Mouse (Mus musculus): Measurements from ENCODE around the gene Nudt16l1.

Nudt16l1 gene

DNA sequence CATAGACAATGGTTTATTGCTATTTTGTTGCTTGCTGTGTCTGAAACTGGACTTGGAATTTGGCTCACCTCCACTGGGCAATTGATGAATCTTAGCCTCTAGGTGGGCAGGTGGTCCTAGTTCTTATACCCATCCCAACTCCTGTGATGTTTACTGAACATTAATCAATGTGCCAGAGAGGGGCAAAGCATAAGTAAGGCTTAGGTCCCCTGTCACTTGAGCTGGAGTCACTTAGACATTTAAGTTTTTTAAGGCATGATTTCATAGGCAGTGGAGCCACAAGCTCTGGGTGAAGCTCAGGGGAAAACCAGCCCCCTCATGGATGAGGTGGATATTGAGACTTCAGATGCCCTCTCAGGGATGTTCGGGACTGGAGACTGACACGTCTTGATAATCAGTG lies at the start of gene Nudt16l1:
Gene Nudt16l1, plus strand, starts transcription at position 301 of the 400 bp plus-strand sequence.
- DNase-seq (ENCODE audit: low read depth, low spot score): no peak

DNA sequence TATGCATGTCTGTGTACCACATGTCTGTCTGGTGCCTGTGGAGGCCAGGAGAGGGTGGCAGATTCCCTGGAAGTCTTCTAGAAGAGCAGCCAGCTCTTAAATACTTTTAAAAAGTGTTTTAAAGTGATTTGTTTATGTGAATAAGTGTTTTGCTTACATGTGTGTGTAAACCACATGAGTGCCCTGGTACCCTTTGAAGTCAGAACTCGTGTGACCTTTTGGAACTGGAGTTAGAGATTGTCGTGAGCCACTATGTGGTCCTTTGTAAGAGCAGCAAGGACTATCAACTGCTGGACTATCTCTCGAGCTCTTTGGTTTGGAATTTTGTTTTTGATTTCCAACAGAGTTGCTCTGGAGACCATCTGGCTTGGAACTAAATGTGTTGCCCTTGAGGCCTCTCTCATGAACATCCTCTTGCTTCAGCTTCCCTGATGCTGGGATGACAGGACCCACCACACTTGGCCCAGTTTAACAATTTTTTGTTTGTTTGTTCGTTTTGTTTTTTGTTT lies 48.3 kb upstream of the Nudt16l1 start:
- no peak for DNase-seq (ENCODE audit: low read depth, low spot score)

DNA sequence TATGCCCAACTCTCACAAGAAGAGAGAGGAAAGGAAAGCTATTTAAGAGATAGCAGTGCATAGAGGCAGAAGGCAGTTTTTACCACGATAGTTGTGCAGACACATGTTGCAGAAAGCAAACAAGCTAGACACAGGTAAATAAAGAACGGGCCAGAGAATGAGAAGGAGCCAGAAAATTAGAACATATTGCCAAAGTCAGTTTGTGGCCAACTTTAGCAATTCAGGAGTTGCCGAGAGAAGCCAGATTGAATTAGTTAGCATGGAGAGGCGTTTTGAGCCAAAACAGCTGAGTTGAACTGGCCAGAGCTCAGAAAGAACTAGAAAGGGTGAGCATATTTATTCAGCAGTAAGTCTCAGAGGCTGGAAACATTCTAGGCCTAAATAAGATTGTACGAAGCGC lies 46.4 kb upstream of the Nudt16l1 start:
- DNase-seq (ENCODE audit: low read depth, low spot score): no peak

DNA sequence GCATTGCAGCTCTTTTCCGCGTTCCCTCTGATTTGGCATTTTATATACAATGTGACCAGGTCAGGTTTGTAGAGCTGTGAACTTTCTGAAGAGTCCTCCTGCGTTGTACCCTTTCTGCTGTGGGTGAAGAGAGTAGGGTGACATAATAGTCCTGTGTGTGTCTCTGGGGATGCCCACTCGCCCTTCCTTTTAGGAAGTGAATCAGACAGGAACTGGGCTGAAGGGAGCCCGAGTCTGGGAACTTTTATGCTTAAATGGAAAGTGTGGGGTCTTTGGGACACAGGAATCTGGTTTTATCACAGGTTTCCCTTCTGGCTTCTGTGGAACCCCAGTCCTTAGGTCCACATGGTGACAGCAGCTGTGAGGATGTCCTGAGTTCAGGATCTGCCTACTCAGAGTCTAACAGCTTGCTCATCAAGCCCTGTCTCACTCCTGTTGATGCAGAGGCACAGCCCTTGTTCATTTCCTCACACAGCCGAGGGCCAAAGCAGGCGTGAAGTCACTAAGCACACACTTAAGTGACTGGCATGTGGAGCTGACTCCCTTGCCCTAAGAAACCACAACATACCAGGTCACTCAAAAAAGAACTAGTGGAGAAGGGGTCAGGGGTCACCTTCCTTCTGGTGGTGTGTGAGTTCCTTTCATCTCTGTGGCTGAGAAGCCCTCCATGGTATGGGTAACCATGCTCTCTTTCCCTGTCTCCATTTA lies 44.2 kb upstream of the Nudt16l1 start:
- no peak for DNase-seq (ENCODE audit: low read depth, low spot score)

DNA sequence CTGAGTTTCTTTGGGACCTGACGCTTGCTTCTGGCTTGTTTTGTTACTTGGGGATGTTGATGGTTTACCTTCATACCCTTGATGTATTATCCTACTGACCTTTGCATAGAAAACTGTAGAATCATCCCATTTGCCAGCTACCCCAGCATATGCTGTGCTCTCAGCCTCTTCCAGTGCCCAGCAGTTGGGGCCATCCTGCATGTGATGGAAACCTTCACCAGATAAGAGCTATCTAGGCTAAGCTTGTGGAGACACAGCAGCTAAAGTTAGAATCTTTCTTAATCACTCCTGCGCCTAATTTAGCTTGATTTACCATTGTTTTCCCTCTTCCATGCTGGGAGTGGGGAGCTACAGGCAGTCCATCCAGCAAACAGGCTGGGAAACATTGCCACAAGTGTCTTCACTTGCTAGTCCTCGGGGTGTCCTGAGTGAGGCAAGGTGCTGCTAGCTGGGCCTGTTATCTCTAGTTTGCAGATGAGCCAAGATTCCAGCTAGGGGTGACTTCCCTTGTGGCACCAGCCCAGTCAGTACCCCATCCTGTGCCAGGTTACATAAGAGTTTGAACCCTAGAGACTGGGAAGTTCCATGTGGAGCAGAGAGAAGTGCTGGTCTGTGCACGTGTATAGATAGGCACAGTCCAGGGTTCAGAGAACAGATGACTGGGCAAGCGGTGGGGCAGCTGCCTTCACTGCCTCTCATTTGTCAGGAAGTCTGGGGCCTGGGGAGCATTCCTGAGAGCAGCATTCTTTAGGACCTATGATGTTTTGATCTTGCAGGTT lies 42.1 kb upstream of the Nudt16l1 start:
- DNase-seq (ENCODE audit: low read depth, low spot score): peak; percentile 77

DNA sequence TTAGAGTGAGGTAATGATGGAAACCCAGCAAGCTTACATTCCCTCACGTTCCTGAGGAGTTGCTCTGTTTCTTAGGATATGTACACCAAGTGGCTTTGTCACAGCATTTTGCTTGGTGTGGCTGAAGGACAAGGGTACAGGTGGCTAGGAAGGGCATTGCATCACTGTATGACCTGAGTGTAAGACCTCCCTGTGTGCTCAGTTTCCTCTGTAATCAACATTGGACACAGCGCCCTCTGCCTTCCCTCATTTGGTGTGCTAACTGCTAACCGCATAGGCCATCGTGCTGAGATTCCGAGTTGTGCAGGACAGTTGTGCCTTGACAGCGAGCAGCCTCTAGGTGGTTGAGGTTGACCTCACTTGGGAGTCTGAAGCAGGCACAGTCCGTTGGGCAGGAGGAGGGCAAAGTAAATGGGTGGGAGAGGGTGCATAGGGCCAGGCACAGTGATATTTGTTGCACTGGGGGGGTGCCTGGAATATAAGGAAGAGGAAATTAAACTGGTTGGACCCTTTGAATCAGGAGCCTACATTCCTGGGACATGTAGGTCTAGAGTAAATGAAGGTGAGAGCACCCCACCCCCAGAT lies 41.3 kb upstream of the Nudt16l1 start:
- DNase-seq (ENCODE audit: low read depth, low spot score): no peak

DNA sequence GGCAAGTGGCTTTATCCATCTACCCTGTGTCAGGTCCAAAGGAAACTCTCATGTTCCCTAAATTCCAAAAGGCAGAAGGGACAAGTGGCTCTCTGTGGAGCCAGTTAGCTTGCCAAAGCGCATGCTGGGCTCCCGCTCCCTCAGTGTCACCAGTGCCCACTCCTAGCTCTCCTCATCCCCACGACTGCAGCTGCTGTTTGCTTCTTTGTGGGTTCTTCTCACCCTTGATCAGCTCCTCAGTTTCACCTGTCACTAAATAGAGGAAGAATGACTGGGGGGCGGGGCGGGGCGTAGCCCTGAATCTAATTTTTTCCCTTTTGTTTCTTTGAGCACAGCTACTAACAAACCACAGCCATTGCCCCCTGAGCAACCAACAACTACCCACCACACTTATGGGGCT lies 39.7 kb upstream of the Nudt16l1 start:
- no peak for DNase-seq (ENCODE audit: low read depth, low spot score)

DNA sequence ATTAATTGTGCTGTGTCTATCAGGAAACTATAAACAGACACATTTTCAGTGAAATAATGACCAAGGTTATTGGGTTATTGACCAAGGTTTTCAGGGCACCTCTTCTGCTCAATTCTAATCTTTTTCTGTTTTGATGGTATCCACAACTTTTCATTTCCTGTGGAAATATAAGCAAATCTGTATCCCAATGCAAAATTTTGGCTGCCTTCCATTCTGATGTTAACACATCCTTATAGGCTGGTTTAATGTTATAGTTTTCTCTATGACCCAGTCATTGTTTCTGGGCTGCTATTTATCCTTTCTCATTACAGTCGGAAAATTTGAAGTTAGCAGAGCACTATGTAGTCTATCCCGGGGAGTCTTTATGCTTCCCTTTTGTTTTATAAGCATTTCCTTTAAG lies 38.9 kb upstream of the Nudt16l1 start:
- DNase-seq (ENCODE audit: low read depth, low spot score): no peak

DNA sequence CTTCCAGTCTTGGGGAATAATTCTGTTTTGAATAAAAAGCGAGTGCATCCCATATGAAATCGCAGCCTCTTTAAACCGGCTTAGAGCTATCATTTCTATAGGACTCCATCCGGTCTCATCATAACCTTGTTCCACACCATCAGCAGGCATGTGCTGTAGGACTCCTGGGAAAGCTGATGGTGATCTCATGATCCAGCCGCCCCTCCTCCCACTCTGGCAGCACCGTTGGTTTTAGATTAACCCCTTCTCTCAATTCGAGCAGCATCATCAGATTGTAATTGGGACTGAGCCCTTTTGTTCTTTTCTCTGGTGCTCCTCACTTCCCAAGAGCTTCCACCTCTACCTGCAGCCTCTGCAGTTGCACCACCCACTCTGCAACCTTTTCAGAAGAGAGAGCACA lies 37.4 kb upstream of the Nudt16l1 start:
- no peak for DNase-seq (ENCODE audit: low read depth, low spot score)

DNA sequence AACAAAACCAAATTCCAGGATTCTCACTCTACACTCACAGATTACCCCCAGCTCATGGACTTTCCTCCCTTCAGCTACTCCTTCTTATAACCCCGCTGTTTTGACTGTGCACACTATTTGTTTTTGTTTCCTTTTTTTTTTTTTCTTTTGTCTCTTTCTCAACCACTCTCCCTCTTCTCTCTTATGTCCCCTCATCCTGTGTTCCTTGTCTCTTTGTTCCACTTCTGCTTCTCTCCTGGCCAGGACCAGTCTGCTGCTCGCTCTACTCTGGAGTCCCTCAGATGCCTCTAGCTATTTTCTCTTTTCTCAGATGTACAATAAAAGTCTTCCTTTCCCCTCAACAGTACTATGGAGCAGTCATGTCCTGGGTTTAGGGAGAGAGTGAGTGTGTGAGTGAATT lies 36.2 kb upstream of the Nudt16l1 start:
- no peak for DNase-seq (ENCODE audit: low read depth, low spot score)

DNA sequence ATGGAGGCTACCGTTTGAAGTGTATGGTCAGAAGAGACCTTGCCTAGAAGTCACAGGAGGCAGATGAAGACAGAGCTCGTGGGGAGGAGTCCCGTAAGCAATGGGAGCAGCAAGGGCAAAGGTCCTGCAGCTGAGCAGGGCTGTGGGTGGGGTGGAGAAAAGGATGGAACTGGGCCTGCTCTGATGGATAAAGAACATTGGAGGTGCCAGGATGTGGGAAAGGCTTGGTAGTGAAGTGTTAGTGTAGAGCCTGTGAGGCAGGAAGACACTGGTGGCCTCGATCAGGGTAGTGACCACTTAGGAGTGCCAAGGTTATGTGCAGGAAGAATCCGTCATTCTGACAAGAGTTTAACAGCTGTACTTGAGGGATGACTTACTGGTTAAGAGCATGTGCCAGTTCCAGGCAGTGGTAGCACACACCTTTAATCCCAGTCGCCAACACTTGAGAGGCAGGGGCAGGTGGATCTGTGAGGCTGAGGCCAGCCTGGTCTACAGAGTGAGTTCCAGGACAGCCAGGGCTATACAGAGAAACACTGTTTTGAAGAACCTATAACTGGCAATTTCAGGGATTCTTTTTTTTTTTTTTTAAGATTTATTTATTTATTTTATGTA lies 35.0 kb upstream of the Nudt16l1 start:
- peak; percentile 73 for DNase-seq (ENCODE audit: low read depth, low spot score)

DNA sequence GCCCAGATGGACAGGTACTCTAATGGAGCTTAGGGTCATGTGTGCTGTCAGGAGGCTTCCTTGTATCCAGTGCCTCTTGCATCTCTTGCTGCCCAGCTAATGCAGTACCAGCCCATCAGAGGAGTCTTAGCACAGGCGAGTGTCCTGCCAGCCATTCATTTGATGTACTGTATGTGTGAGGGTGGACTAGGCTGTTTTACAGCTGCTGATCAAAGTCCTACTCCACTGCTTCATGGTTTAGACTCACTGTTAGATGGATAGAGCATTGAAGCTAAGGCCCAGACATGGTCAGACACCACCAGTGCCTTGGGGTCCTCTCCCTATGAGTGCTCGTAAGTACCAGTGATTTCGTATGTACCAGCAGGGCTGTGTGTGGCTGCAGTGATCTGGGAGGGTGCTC lies 33.7 kb upstream of the Nudt16l1 start:
- no peak for DNase-seq (ENCODE audit: low read depth, low spot score)

DNA sequence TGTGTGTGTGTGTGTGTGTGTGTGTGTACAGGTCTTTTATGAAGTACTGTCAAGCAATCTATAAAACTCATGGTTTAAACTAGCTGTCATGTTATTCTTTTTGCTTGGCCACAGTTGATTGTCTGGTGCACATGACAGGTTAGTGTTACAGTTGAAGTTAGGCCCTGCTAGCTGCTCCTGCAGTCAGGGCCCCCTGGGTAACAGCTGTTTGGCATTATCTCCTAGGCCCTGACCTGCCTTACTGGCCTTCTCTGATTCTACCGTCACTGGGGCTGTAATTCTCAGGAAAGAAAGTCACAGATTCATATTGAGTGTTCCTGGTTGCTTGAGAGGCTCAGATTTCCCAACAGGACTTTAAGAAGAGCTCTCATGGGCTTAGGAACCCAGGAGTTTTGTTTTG lies 33.0 kb upstream of the Nudt16l1 start:
- no peak for DNase-seq (ENCODE audit: low read depth, low spot score)

DNA sequence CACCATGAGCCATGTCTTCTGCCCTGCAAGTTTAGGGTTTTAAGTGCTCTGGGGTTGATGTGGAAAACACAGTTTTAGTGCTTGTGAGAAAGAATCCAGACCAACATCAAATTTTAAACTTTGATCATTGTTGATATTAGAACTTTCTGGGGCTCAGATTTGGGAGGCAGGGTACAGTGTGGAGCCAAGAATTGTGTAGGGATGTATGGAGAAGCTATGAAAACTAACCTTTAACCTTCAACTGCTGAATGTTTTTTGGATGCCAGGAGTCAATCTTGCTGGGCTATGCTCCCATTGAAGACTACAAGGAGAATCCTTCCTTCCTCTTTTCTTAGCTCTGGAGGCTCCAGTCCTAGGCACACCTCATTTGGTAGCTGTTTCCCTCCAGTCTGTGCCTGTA lies 32.0 kb upstream of the Nudt16l1 start:
- no peak for DNase-seq (ENCODE audit: low read depth, low spot score)

DNA sequence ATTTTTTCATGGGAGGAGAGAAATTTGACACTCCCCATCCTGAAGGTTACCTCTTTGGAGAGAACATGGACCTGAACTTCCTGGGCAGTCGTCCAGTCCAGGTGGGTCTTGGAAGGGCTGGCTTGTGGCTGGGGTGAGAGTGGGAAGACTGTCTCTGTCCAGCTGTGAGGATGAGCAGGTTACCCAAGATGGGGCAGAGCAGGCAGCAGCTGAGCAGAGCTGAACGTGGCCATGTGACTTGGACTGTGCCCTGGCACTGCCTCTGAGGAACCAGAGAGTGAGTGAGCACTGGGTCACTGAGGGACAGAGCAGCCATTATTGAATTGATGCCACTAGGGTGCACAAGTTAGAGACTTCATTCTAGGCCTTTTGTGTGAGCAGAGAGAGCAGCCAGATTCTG lies 31.2 kb upstream of the Nudt16l1 start:
- no peak for DNase-seq (ENCODE audit: low read depth, low spot score)

DNA sequence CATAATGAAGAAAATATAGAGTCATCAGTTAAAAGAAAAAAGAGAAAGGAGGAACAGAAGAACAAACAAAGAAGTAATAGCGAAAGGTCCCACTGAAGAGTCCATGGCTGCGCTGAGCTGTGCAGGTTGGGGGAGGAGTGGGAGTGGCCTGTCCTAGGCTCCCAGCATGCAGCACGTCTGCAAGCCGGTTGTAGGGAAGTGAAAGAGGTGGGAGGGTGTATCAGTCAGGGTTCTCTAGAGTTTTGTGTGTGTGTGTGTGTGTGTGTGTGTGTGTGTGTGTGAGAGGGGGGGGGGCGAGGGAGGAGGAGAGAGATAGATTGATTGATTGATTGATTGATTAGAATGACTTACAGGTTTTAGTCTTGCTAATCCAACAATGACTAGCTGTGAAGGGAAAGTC lies 30.6 kb upstream of the Nudt16l1 start:
- DNase-seq (ENCODE audit: low read depth, low spot score): no peak

DNA sequence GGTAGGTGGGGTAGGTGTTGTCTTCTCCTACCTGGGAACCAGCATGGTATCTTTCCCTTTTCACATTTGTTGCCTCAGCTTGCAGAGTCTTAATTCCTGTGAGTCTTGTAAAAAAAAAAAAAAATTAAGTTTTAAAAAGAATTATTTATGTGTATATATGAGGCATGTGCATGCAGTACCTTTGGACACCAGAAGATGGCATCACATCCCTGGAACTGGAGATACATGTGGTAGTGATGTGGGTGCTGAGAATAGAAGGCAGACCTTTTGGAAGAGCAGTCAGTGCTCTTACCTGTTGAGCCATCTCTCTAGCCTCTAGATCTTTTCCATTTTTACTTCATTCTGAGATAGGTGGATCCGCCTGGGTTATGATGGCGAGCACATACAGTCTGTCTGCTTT lies 28.8 kb upstream of the Nudt16l1 start:
- no peak for DNase-seq (ENCODE audit: low read depth, low spot score)

DNA sequence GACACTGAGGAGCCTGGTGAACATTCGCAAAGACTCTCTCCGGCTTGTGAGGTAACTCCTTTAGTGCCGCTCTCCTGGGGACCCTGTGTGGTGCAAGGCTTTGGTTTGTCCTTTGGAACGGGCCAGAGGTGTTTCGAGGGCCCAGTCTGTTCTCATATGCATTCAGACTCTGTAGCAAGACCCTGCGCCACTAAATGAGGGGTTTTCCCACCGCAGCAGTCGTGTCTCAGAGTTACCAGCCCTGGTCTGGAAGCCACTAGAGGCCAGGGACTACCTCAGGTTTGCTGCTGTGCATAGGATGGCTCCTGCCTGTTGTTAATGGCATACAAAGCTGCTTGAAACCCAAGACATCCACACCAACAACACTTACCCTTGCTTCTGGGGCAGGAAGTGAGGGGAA lies 27.8 kb upstream of the Nudt16l1 start:
- DNase-seq (ENCODE audit: low read depth, low spot score): no peak

DNA sequence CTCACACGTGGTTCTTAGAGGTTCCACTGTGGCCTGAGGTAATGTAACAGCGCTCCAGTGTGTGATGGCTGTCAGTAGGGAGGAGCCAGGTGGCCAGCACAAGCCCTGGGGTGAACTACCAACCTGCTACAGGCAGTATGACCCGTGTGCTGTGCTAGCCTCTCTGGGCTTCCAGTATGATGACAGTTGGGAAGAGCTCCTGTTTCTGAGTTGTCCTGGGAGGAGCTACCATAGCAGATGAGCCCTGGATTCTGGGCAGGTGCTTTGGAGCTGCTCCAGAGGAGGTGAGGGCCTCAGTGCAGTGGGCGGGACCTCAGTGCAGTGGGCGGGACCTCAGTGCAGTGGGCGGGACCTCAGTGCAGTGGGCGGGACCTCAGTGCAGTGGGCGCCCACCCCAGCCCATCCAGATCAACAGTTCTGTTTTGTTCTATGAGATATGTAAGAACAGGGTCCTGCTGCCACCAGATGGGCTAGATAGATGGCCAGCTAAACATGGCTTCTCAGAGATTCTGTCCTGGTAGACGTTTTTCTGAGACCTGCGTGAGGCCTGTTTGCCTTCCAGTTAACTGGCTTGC lies 26.4 kb upstream of the Nudt16l1 start:
- DNase-seq (ENCODE audit: low read depth, low spot score): no peak

DNA sequence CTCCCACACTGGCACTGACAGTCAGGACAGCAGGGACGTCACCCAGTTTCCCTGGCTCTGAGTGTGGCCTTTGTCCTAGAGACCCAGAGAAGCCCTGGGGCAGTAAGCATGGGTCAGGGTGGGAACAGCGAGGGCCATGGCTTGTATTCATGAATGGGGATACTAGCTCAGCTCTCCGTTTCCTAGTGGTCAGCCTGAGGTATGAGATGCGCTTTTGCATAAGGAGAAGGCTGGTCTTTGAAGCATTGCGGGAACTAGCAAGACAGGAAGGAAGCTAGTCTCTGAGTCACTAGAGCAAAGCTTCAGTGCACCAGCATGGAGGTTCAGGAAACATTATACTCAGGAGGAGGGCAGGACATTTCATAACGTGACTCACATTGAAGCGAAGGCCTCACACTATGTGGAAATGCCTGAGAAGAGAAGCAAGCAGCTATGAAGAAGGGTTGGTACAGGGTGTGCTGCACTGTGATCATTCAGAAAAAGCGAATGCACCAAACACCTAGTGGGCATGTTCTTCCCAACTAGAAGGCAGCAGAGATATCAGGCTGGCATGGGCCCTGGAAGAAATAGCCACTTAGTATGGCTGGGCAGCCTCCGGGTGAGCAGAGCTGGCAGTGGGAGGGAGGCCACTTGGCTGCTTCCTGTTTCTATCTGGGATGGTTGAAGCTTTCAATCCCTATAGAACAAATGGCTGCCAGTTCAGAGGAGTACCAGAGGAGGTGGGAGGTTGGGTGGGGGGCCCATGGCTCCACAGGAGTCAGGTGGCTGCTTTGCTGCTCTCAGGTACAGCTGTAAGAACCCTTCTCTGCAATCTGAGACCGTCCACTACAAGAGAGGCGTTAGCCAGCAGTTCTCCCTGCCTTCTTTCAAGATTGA lies 25.4 kb upstream of the Nudt16l1 start:
- no peak for DNase-seq (ENCODE audit: low read depth, low spot score)

All from skeletal muscle tissue, adult 2 months (tissue).